Mouse (Mus musculus): ENCODE data around the gene Fignl1.
A peak's percentile ranks its signal among the peaks of the same experiment; 100 is the strongest.

The Fignl1 gene

GRCm38 (mm10) chr11:11809404-11810175 is 828 bp upstream of the Fignl1 start:
- DNase-seq (ENCODE audit: low spot score in 2 of 2) = no peak

- DNase-seq (ENCODE audit: low spot score in 2 of 2) = no peak
These were observed 535 bp downstream of the Fignl1 start for GRCm38 (mm10) chr11:11808035-11808819.

GRCm38 (mm10) chr11:11805951-11806350 is 2.8 kb downstream of the Fignl1 start:
- no peak for DNase-seq (ENCODE audit: low spot score in 2 of 2)

GRCm38 (mm10) chr11:11804421-11804820 is 4.3 kb downstream of the Fignl1 start:
- no peak for DNase-seq (ENCODE audit: low spot score in 2 of 2)

GRCm38 (mm10) chr11:11801067-11801466 is 7.7 kb downstream of the Fignl1 start:
- DNase-seq (ENCODE audit: low spot score in 2 of 2) = no peak

- no peak for DNase-seq (ENCODE audit: low spot score in 2 of 2)
These were observed 8.5 kb downstream of the Fignl1 start for GRCm38 (mm10) chr11:11800304-11800703.

- DNase-seq (ENCODE audit: low spot score in 2 of 2) = no peak
These were observed 10.1 kb downstream of the Fignl1 start for GRCm38 (mm10) chr11:11798690-11799089.

GRCm38 (mm10) chr11:11794626-11795025 is 14.1 kb downstream of the Fignl1 start:
- no peak for DNase-seq (ENCODE audit: low spot score in 2 of 2)

- peak; percentile 63 to 77 for DNase-seq (ENCODE audit: low spot score in 2 of 2)
These were observed 20.2 kb downstream of the Fignl1 start for GRCm38 (mm10) chr11:11788521-11788974.

- DNase-seq (ENCODE audit: low spot score in 2 of 2) = no peak
These were observed 23.3 kb downstream of the Fignl1 start for GRCm38 (mm10) chr11:11785457-11785856.

GRCm38 (mm10) chr11:11781728-11782127 is 27.0 kb downstream of the Fignl1 start:
- no peak for DNase-seq (ENCODE audit: low spot score in 2 of 2)

- DNase-seq (ENCODE audit: low spot score in 2 of 2) = no peak
These were observed 30.4 kb downstream of the Fignl1 start for GRCm38 (mm10) chr11:11778345-11778744.

GRCm38 (mm10) chr11:11777796-11778195 is 31.0 kb downstream of the Fignl1 start:
- DNase-seq (ENCODE audit: low spot score in 2 of 2) = no peak

- no peak for DNase-seq (ENCODE audit: low spot score in 2 of 2)
These were observed 31.5 kb downstream of the Fignl1 start for GRCm38 (mm10) chr11:11777246-11777645.

GRCm38 (mm10) chr11:11776822-11777174 is 32.0 kb downstream of the Fignl1 start:
- no peak for DNase-seq (ENCODE audit: low spot score in 2 of 2)

GRCm38 (mm10) chr11:11776071-11776821 is 32.5 kb downstream of the Fignl1 start:
- DNase-seq (ENCODE audit: low spot score in 2 of 2) = no peak

- no peak for DNase-seq (ENCODE audit: low spot score in 2 of 2)
These were observed 33.9 kb downstream of the Fignl1 start for GRCm38 (mm10) chr11:11774893-11775292.

- DNase-seq (ENCODE audit: low spot score in 2 of 2) = no peak
These were observed 34.4 kb downstream of the Fignl1 start for GRCm38 (mm10) chr11:11774384-11774783.

- no peak for DNase-seq (ENCODE audit: low spot score in 2 of 2)
These were observed 36.6 kb downstream of the Fignl1 start for GRCm38 (mm10) chr11:11772196-11772595.

- no peak for DNase-seq (ENCODE audit: low spot score in 2 of 2)
These were observed 38.1 kb downstream of the Fignl1 start for GRCm38 (mm10) chr11:11770691-11771090.

GRCm38 (mm10) chr11:11769281-11769680 is 39.5 kb downstream of the Fignl1 start:
- DNase-seq (ENCODE audit: low spot score in 2 of 2) = no peak

- no peak for DNase-seq (ENCODE audit: low spot score in 2 of 2)
These were observed 40.7 kb downstream of the Fignl1 start for GRCm38 (mm10) chr11:11768057-11768456.

Measured in heart, adult 9 months (tissue).